Mouse (Mus musculus) spleen, postnatal 0 days (tissue): Measurements from ENCODE around the gene Igf2r. TPM values are rescaled to one million over a fixed set of nuclear protein-coding genes. Genes with fewer than 3 reads are reported as not detected.

ENCODE experiments used
- polyA plus RNA-seq: library from polyadenylated mRNA; unstranded; fragments of >200 nt; fragmentation: Nextera tagmentation; extraction: Ambion mirVana; gene quantifications from 2 replicates; pipeline ENCODE4 v1.2.1, GENCODE M21; 2015

The Igf2r gene
- polyA plus RNA-seq = 5.8 and 7.4 TPM in 2 replicates

GRCm38 (mm10) chr17:12769380-12769921, at the start of gene Igf2r:
TSS of gene Igf2r (minus strand) at chr17:12769664.

GRCm38 (mm10) chr17:12675646-12676045, 93.8 kb downstream of the Igf2r start, which contains the start of gene Slc22a1:
TSS of gene Slc22a1 (minus strand) at chr17:12675829.

Other genes starting within 250 kb of the Igf2r start
- not detected in 2 replicates for gene Slc22a2, start 185.5 kb downstream of the Igf2r start, polyA plus RNA-seq
- not detected in 2 replicates for gene Slc22a1, start 93.8 kb downstream of the Igf2r start, polyA plus RNA-seq
- 0.13 and 0.29 TPM in 2 replicates for gene Mas1, start 98.5 kb upstream of the Igf2r start, polyA plus RNA-seq
- not detected in 2 replicates for gene Mrgprh, start 106.4 kb upstream of the Igf2r start, polyA plus RNA-seq
- 1.1 and 1.3 TPM in 2 replicates for gene Pnldc1, start 140.6 kb upstream of the Igf2r start, polyA plus RNA-seq
- 242 and 248 TPM in 2 replicates for gene Tcp1, start 146.0 kb upstream of the Igf2r start, polyA plus RNA-seq
- gene Mrpl18, start 146.7 kb upstream of the Igf2r start, polyA plus RNA-seq = 142 and 164 TPM in 2 replicates
- gene Acat3, start 170.9 kb upstream of the Igf2r start, polyA plus RNA-seq = 0.28 and 0.42 TPM in 2 replicates
- 24.0 and 24.7 TPM in 2 replicates for gene Acat2, start 191.1 kb upstream of the Igf2r start, polyA plus RNA-seq
- gene Wtap, start 224.5 kb upstream of the Igf2r start, polyA plus RNA-seq = 95.6 and 104 TPM in 2 replicates
- gene Sod2, start 237.2 kb upstream of the Igf2r start, polyA plus RNA-seq = 105 and 115 TPM in 2 replicates